Mouse (Mus musculus) megakaryocyte, adult 5-6 weeks (primary cell): ENCODE results near the gene Haghl. TPM values are rescaled to one million over a fixed set of nuclear protein-coding genes. Genes with fewer than 3 reads are reported as not detected.

ENCODE experiments used
- ATAC-seq: 2 replicates; pipeline ENCODE4 v1.8.0; 2016; ENCODE audit warnings: mild to moderate bottlenecking, inconsistent platforms; ENCODE audit not compliant: poor library complexity, severe bottlenecking
- total RNA-seq, 2 experiments: library from RNA; stranded (forward) in 1 of 2; stranded (reverse) in 1 of 2; fragments of 153-499, 151-499 nt in 1 of 2; fragments of 221-1000, 200-1000 nt in 1 of 2; gene quantifications; 2 replicates each; pipeline versions ENCODE4 v1.2.3 to v1.2.4; 2015 to 2017

Gene Haghl
- total RNA-seq (2015) (10.3 and 10.5 TPM in 2 replicates), total RNA-seq (2017) (10.7 and 15.9 TPM in 2 replicates)

DNA sequence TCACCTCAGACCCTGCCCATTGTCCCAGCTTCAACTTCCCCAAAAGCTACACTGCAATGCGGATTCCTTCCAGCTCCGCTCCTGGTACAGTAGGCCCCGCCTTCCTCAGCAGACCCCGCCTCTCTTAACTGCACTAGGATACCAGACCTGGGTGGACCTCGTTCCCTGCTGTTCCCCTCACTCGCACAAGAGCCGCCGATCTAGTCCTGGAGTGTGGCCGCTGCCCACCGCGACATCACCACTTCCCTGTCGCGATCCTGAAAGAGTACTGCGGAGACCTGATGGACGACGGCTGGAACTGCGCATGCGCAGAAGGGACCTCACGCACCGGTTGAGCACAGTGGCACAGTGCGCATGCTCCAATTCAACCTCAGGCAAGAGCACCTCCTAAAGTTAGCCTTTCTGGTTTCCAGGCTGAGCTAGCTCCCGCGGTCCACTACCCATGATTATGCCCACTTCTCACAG lies at the start of gene Haghl:
Haghl (minus strand) TSS at position 393 of the 465 bp plus-strand sequence.
- peak; percentile 94 for ATAC-seq

DNA sequence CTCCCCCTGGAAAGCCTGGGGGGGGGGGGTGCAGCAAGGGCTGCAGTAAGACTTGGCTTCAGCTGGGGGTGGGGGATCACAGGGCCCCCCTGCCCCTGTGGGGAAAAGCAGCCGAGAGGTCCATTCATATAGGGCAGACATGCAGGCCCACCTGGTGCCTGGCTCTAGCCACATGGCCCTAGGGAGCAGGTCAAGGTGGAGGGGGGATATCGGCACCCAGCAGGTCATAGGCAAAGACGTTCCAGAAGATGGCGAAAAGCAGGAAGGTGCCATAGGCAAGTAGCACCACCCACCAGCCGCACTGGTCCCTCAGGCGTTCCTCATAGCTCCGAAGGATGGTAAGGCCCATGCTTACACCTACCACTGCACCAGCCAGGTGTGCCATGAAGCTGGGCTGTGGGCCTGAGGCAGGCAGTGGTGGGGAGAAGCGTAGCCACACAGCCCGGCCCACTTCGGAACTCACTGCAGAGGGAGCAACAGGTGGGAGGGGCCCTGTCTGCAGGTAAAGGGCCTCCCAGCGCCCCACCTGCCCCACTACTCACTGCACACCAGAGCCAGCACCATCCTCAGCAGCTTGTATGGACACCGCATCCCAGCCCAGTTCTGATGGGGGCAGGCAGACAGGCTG lies 49.2 kb upstream of the Haghl start:
- ATAC-seq, result no peak

DNA sequence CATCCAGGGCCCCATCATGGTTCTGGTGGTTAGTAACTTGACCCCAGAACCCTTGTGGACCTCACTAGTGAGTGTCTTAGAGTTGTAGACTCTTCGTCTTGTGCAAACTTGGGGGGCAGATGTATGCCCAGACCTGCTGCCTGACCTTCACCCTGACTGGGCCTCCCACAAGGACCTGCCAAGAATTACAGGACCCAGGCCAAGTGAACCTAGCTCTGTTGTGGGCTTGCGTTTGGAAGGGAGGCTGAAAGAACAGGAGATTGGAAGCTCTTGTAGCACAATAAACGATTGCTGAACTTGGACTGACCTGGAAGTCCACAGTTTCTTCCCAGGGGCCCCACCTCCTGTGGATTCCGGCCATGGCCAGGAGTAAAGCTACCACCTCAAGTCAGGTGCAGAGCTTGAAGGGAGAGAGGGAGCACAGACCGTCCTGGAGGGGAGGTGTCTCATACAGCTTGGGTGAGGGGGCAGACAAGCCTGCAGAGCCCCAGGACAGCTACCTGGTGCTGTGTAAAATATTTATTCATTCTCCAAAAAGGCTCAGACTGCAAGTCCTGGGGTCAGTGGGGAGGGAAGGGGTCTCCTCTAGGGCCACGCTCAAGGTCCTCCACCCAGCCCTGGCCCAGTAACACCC lies 48.6 kb upstream of the Haghl start:
- ATAC-seq, result no peak

DNA sequence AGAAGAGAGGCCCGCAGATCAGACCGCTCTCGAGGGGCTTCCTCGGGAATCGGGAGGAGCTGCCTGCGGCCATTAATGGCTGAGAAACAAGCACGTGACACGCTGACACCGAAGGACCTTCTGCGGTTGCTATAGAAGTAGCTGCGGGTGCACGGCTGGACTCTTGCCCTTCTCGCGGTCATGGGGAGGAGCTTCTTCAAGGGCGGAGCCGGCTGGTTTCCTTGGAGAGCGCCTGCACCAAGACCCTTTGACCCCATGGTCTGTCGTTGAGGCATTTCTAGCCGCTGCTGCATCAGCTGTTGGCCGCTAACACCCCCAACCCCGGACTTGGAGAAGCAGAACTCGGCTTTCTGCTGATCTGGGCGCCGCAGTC lies 47.8 kb upstream of the Haghl start, which contains the start of gene Stub1:
Stub1 (minus strand) TSS at position 114 of the 373 bp plus-strand sequence.
- ATAC-seq, result peak; percentile 52

DNA sequence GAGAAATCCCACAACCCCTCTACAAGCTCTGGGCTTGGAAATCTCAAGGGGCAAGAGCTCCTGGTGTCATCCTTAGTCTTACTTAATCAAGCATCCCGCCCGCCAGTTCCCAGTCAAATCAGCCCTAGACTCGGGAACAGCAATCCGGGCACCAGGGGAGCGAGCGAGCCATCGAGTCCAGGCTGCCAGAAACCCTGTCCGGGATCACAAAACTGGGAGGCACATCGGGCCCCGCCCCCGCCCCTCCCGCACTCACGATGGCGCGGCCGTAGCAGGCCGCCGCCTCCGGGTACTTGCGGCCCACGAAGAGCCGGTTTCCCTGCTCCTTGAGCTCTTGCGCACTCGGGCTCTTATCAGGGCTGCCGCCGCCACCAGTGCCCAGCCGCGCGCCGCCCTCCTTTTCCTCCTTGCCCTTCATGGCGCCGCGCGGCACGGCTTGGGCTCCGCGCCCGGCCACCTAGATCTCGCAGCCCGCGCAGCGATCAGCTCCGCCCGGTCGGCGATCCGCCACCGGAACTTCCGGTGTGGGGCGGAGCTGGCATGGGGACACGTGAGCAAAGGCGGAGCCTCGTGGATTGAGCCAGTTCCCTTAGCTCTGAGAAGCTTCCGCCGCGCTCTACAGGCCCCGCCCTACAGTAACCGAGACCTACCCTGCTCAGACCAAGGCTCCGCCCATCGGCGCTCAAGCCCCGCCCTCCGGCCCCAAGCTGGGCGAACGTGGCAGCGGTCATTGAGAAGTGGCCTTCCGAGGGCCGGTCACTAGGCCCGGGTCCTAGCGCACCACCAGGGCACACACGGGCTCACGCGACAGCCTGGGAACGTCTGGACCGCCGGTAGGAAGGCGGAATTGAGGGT lies 47.2 kb upstream of the Haghl start:
- peak; percentile 86 for ATAC-seq

DNA sequence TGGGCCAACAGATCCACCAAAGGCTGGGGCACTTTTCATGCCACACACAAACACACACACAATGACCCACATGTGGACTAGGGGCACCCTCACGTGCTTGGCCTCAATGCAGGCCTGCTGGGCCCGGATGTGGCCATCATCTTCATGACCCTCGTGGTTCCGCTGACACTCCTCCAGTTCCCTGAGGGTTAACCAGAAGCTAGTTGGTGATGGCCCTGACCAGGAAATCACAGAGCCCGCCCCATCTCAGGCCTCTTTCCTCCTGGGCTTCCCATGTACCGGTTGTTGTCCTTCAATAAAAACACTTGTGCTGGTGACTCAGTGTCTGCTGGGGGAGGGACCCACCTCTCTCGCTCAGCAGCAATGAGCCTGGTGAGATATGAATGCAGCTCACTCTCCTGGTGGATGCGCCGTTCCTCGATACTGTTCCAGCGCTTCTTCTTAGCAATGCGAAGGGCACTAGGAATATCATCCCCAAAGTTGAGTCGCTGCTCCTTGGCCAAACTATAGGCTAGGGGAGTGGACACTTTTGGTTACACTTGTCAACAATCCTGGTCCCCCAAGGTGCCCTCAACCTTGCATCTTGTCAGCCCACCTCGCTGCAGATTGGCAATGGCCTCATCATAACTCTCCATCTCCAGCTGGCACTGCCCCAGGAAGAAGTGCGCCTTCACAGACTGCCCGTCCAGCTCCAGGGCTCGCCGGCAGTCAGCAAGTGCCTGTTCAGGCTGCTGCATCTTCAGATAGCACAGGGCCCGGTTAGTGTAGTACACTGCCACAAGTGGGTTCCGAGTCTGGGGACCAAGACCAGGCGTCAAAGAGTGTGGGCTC lies 46.2 kb upstream of the Haghl start:
- no peak for ATAC-seq

DNA sequence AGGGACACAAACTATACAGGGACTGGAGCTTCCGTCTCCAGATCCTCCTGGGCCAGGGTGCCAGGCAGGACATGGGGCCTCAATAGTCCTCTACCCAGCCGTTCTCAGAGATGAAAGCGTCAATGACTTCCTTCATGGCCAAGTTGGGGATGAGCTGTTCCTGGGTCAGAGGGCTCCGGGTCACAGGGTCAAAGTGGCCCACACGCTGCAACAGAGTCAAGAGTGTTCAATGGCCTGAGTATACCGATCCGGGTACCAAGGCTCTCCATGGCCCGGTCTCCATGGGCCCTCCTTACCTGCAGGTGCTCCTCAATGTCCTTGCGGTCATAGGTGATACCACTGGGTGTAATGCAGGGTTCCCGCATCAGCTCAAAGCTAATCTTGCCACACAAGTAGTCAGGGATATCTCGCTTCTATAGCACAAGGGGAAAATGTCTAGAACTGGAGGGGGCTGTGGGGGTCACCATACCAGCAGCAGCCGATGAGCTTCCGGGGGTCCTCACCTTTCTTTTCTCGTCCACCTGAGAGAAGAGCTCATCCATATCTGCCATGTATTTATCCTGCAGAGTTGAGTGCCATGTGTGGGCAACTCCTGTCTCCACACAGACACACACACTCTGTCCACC lies 45.4 kb upstream of the Haghl start:
- no peak for ATAC-seq

DNA sequence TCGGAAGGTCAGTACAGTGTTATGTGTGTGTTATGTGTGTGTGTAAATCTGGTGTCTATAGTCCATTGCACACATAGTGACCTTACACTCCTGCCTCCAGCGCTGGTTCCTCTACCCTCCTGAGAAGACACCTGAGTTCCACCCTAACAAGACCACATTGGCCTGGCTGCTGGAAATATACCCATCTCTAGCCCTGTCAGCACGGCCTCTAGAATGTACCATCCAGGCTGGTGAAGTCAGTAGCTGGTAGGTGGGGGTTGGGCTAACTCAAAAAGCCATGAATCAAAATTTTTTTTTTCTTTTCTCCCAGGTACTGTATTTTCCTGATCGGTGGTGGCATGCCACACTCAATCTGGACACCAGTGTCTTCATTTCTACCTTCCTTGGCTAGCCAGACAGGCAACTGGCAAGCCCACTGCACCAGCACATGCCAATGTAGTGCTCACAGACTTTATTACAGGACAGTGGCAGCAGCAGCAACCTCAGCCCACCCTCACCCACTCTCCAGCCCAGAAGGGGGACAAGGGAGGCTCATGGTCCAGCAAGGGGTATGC lies 44.8 kb upstream of the Haghl start:
- ATAC-seq, result no peak

DNA sequence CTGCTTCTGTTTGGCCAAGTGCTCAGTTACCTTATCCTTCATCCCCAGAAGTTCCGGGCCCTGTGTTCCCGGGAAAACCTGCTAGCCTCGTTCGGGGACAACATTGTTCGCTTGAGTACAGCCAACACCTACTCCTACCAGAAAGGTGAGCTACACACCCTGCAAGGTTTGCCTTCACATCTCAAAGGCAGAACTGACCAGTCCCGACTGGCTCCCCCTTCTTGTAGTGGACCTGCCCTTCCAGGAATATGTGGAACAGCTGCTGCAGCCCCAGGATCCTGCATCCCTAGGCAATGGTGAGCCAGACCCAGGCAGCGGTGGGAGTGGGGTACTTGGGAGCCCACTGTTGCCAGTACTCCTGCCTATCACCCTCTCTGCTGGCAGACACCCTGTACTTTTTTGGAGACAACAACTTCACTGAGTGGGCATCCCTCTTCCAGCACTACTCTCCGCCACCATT lies 44.1 kb upstream of the Haghl start:
- no peak for ATAC-seq

DNA sequence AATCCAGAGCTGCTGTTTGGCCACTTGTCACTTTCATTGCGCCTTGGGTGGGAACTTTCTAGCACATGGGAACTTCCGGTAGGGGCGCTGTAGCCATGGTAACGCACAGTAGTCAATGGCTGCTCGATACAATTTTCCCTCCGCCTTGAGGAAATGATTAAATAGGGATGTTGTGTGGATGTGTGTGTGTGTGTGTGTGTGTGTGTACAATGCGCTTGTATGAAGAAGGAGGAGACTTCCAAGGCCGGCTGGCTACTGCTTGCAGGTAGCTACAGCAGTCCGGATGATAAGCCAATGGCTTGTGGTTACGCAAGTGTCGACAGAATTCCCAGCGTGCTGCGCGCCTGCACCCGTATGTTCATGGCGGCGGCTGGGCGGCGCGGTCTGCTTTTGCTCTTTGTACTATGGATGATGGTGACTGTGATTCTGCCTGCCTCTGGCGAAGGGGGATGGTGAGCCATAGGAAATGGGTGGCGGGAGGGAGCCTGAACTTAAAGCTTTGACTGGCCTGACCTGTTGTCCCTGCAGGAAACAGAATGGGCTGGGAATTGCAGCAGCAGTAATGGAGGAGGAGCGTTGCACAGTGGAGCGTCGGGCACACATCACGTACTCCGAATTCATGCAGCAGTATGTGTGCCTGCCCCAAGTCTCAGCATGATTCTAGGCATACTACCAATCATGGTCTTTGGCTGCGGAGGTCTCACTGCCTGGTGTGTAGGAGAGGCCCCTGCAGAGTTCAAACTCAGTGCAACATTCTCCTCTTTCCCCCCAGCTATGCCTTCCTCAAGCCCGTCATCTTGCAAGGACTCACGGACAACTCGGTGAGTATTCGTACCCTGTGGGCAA lies 43.5 kb upstream of the Haghl start, which contains the start of gene Jmjd8:
Jmjd8 (plus strand) TSS at position 156 of the 846 bp plus-strand sequence.
- peak; percentile 34 for ATAC-seq

DNA sequence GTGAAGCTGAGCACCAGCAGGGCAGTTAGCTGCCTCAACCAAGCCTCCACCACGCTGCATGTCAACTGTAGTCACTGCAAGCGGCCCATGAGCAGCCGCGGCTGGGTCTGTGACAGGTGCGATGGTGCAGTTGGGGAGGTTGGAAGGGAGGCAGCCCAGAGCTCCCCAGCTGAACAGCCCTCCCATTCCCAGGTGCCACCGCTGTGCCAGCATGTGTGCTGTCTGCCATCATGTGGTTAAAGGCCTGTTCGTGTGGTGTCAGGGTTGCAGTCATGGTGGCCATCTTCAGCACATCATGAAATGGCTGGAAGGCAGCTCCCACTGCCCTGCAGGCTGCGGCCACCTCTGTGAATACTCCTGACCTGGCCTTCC lies 42.7 kb upstream of the Haghl start:
- ATAC-seq, result no peak

DNA sequence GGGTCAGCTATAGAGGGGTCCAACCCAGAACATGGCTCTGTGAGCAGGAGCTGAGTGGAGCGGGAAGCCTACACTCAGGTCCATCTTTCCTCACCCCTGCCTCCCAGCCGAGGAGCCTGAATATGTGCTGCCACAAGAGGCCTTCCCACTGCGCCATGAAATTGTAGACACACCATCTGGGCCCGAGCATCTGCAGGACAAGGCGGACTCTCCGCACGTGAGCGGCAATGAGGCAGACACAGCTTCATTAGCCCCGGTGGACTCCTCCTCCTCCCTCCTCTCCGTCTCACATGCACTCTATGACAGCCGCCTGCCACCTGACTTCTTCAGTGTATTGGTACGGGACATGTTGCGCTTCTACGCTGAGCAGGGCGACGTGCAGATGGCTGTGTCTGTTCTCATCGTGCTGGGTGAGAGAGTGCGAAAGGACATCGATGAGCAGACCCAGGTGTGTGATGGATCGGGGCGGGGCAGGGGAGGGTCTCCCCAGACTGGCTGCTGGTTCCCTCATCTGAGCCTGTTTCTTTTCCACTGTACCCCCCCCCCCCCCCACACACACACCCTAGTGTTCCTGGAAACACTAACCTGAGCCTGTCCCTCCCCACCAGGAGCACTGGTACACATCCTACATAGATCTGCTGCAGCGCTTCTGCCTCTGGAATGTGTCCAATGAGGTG lies 42.2 kb upstream of the Haghl start:
- ATAC-seq, result no peak

DNA sequence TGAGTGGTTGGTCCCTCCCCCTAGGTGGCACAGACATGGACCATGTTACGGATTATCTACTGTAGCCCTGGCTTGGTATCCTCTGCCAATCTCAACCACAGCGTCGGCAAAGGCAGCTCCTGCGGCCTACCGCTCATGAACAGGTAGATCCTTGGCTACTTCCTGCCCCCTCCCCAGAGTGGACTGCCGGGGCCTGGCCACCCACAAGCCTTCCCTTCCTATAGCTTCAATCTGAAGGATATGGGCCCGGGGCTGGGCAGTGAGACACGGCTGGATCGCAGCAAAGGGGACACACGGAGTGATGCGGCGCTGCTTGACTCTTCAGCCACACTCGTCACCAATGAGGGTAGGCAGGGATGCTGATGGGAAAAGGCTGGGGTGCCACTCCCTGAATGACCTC lies 41.5 kb upstream of the Haghl start:
- no peak for ATAC-seq

DNA sequence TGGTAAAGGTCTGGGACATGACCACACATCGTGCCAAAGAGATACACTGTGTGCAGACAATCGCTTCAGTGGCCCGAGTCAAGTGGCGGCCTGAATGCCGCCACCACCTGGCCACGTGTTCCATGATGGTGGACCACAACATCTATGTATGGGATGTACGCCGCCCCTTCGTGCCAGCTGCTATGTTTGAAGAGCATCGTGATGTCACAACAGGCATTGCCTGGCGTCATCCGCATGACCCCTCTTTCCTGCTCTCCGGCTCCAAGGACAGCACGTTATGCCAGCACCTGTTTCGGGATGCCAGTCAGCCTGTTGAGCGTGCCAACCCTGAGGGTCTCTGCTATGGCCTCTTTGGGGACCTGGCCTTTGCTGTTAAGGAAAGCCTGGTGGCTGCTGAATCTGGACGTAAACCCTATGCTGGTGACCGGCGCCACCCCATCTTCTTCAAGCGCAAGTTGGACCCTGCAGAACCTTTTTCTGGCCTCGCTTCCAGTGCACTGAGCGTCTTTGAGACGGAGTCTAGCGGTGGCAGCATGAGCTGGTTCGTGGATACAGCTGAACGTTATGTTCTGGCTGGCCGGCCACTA lies 40.6 kb upstream of the Haghl start:
- no peak for ATAC-seq

DNA sequence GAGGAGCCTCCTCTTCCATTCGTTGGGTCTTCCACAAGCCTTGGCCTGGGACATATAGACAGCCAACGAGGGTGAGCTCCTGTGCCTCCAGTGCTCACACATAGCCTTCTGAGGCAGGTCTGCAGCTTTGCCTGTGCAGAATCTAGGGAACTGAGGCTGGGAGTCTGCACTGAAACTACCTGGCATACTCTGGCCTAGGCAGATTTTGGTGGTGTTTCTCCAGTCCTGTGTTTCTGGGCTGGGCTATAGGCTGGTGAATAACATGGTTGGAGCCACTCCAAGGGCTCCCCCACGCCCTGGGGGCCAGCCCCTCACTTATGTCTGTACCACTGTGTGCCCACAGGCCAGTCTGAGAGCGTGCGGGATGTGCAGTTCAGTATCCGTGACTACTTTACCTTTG lies 39.8 kb upstream of the Haghl start:
- ATAC-seq, result no peak

DNA sequence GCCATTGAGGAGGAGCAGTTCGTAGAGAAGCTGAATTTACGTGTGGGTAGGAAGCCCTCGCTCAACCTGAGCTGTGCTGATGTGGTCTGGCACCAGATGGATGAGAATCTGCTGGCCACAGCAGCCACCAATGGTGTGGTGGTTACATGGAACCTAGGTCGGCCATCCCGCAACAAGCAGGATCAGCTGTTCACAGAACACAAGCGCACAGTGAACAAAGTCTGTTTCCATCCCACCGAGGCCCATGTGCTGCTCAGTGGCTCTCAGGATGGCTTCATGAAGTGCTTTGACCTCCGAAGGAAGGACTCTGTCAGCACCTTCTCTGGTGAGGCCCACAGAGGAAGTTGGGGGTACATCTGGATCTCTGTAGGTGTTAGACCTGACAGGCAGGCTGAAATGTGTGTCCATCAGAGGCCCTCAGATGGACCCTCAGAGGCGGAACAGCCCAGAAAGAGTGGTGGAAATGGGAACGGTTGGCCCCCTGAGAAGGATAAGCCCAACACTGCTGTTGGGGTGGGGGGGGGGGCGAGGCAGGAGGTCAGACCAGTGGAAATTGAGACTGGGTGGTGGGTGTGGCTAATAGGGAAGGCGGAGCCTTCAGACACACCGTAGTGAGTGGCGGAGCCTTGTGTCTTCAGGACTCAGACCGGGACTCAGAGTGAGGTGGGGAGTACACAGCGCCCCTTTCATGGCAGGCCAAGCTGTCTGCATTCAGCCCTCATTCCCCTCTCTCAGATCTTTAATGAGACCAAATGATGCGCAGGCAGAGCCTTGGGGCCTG lies 39.1 kb upstream of the Haghl start:
- ATAC-seq, result no peak

DNA sequence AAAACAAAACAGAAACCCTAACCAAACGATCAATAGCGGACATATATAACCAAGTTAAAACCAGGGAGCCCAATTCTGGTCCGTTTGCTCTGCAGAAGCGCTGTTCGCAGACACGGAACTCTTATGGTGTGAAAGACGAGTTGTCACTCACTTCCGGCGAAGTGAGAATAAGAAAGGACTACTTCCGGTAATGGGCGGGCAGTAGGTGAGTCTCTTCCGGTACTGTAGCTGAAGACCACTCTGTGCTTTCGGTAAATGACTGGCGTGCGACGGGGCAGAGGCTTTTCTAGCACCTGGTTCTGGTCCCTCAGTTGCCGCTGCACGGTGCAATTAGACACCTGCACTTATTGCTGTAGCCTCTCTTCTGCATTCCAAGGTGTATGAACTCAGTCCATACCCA lies 38.0 kb upstream of the Haghl start, which contains the start of gene Wdr24:
Wdr24 (plus strand) TSS at position 176 of the 400 bp plus-strand sequence.
- ATAC-seq, result peak; percentile 94
